Mouse (Mus musculus) cortical plate, adult 2 months (tissue): ENCODE data around the gene Ghdc.

Source experiments
- CTCF ChIP-seq: fragments of 200-500 bp; IDR thresholded peaks from 2 replicates; pipeline ENCODE4 v1.5.1; 2011; ENCODE audit warnings: mild to moderate bottlenecking, control low read depth, low read length; ENCODE audit not compliant: insufficient read depth; ENCODE audit errors: extremely low read depth
- POLR2A ChIP-seq: fragments of 200-500 bp; IDR thresholded peaks from 2 replicates; pipeline ENCODE4 v1.6.1; 2011; ENCODE audit warnings: mild to moderate bottlenecking, low read length, control low read depth; ENCODE audit not compliant: insufficient read depth; ENCODE audit errors: extremely low read depth

- no peak for TF ChIP-seq CTCF
- no peak for TF ChIP-seq POLR2A
Observed at GRCm38 (mm10) chr11:100784286-100784685, 13.5 kb upstream of the Ghdc start.
